Mouse (Mus musculus): Measurements from ENCODE around the gene Gm44511.

Gene Gm44511

DNA sequence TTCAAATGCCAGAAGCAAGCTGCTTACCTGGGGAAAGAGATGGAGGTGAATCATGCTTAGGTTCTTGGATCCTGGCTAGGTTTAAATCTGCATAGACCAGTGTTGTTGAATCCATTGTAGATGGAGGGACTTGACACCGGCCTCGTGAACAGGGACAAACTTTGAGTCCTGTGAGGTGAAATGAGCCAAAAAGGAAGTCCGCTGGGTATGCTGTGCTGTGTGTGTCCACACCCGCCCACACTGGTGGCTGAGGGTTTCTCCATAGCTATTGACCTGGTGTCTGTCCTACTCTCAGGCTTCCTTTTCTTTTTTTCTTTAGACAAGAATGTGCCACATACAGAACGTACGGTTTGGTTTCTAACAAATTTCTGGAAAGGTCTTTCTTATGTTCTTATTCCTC lies at the start of gene Gm44511, which contains the start of gene Klrb1b:
Gm44511 (minus strand) TSS at position 184 of the 400 bp plus-strand sequence.
Klrb1b (minus strand) TSS at position 200 of the 400 bp plus-strand sequence.
- DNase-seq (ENCODE audit: low spot score), result no peak

DNA sequence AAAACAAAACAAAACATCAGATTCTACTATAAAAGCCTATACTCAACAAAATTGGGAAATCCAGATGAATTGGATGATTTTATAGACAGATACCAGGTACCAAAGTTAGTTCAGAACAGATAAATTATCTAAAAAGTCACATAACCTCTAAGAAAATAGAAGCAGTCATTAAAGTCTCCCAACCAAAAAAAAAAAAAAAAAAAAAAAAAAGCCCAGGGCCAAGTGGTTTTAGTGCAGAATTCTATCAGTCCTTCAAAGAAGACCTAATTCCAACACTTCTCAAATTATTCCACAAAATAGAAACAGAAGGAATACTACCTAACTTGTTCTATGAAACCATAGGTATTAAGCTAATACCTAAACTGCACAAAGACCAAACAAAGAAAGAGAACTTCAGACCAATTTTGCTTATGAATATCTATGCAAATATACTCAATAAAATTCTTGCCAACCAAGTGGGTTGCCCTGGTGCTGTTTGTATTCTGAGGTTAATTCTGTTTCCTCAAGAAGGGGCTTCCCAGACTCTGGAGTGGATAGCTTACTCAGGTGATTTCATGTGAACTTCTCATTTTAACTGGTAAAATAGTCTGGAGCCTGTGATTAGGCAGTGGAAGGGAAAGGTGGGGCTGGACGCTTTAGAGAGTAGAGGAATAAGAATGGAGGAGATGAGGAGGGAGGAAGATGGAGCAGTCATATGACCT lies 45.9 kb upstream of the Gm44511 start:
- DNase-seq (ENCODE audit: low spot score), result no peak

- no peak for DNase-seq (ENCODE audit: low spot score)
Measured at GRCm38 (mm10) chr6:128868861-128869260, 42.7 kb upstream of the Gm44511 start.

DNA sequence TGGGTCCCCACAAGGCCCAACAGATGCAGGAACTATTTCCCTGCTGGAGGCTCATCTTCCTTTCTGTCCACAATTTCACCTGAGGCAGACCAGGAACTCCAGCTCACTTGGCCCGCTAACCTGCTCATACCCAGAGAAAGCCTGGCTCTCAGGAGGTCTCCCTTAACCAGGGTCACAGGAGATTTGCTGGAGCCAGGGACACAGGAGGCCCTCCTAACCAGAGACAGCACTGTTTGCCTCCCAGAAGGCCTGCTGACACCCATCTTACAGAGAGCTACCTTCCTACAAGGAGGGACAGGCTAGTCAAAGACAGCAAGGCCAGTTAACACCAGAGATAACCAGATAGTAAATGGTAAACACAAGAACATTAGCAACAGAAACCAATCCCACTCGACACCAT lies 31.9 kb upstream of the Gm44511 start:
- peak; percentile 1 for DNase-seq (ENCODE audit: low spot score)

GRCm38 (mm10) chr6:128856250-128856649 lies 30.1 kb upstream of the Gm44511 start:
- DNase-seq (ENCODE audit: low spot score), result peak; percentile 13

GRCm38 (mm10) chr6:128855477-128855876 lies 29.4 kb upstream of the Gm44511 start:
- DNase-seq (ENCODE audit: low spot score), result no peak

GRCm38 (mm10) chr6:128854895-128855294 lies 28.8 kb upstream of the Gm44511 start:
- DNase-seq (ENCODE audit: low spot score), result no peak

GRCm38 (mm10) chr6:128854024-128854820 lies 28.1 kb upstream of the Gm44511 start:
- peak; percentile 46 for DNase-seq (ENCODE audit: low spot score)

DNA sequence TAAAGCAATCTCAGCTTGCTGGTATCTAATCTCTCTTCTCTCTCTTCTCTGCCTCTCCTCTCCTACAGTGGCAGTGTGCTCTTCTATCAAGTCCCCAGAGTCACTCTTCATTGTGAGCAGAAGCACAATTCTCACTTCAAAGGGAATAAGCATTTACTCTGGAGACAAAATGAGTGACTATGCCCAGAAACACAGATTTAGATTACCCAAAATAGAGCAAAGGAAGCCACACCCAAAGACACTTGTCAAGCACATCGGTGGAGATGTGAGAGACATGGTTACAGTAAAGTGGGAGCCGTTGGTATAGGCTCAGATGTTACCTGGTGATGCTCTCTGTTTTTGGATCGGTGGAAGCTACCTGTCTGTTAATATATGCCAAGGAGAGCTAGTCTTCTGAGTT lies 26.7 kb upstream of the Gm44511 start:
- DNase-seq (ENCODE audit: low spot score), result no peak

- DNase-seq (ENCODE audit: low spot score), result no peak
Measured at GRCm38 (mm10) chr6:128851151-128851550, 25.0 kb upstream of the Gm44511 start.

DNA sequence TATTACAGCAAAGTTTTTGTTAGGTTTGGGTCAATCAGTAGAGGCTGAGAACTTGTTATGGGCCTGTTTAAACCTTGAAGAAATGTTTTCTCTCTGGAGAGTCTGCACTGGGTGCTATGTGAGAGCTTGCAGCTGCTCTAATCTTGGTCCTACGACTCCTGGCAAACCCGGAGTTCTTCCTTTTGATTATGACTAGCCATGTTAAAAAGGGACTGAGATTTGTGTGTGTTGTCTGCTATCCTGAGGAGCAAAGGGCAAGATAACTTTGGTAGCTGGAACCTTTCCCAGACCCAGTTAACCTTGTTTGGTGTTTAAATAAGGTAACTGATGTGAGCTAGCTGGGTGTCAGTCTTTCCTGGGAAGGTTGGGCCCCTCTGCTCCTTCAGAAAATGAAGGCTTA lies 24.6 kb upstream of the Gm44511 start:
- no peak for DNase-seq (ENCODE audit: low spot score)

GRCm38 (mm10) chr6:128849902-128850301 lies 23.8 kb upstream of the Gm44511 start:
- peak; percentile 57 for DNase-seq (ENCODE audit: low spot score)

- no peak for DNase-seq (ENCODE audit: low spot score)
Measured at GRCm38 (mm10) chr6:128847401-128847800, 21.3 kb upstream of the Gm44511 start.

- DNase-seq (ENCODE audit: low spot score), result peak; percentile 21
Measured at GRCm38 (mm10) chr6:128845998-128846542, 20.0 kb upstream of the Gm44511 start.

DNA sequence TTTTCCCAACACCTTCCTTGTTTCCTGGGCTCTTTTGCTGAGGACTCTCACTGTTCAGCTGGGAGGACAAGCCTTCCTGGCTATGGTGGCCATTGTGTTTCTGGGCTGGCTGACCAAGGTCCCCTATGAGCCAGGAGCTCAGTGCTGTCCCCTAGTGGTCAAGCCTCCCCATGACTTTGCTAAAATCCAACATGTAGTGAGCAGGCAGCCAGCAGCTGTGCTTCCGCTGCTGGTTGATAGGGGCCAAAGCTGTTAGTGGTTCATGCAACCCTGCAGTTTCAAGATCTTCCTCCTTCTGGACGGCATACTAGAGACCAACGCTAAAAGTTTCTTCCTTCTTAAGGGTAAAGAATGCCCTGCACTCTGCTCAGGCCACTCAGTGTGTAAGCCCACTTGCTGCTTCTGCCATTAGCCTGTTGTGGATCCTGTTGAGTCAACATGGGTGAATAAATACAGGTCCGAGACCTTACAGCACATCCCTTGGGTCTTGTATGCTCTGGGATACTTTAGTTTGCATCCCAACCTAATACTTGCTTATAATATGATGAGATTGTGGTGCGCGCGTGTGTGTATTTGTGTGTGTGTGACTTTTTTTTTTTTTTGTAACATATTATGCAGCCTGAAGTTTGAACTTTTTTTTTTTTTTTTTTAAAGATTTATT lies 19.3 kb upstream of the Gm44511 start:
- DNase-seq (ENCODE audit: low spot score), result peak; percentile 87

GRCm38 (mm10) chr6:128844586-128845080 lies 18.5 kb upstream of the Gm44511 start:
- DNase-seq (ENCODE audit: low spot score), result no peak

DNA sequence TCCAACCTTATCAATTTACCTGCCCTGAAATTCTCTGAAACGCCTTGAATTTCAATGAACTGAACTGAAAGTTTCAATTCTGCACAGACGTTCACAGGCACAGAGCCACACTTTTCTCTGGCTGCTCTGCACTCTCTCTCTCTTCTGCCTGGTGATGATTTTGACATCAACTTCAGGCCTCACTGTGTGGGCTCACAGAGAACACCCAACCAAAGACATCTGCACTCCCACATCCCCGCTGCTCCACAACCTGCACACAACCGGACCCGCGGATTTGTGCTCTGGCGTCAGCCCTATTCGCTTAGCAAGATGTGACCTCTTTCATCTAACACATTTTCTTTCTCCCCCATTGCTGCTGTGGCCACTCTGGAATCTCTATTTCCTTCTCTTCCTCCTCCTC lies 18.0 kb upstream of the Gm44511 start:
- no peak for DNase-seq (ENCODE audit: low spot score)

DNA sequence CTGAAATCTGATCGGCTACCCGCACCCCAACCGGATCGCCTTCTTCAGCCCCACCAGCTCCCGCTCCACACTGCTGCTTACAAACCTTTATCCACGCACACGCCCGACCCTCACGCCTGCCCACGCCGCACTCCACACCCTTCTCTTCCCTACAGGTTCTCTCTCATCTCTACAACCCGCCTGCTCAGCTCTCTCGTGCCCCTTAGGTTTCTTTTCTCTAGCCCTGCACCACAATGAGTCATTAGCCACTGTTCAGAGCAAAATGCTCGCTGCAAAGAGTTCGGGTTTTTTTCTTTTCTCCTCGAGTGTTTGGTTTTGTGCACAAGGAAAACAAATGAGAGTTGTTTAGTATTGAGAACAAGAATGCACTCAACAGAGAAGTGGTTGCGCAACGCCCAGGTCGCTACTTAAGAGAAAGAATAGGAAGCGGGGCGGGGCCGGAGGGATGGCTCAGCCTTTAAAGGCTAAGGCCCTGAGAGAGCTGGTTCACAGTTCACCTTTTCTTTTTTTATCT lies 17.4 kb upstream of the Gm44511 start:
- peak; percentile 85 for DNase-seq (ENCODE audit: low spot score)

DNA sequence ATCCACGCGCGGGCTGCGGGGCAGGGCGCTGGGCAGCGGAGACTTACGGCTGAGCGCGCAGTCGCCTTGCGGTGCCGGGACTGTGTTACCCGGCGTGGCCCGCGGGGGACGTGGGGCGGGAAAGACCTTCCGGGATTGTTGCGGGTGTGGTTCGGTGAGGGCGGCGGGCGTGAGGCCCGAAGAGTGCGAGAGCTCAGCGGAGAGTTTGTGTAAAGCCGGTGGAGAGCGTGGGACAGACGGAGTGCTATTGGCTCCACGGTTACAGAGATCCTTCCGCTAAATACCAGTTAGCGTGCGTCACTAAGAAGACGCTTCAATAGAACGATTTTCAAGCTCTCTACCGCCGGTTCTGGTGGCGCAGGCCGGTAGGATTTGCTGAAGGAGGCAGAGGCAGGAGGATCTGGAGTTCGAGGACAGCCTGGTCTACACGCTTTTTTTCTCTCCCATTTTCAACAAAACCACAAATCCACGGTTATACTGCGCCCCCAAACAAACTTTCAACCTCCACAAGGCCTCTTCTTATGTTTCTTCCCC lies 16.9 kb upstream of the Gm44511 start:
- peak; percentile 95 for DNase-seq (ENCODE audit: low spot score)

DNA sequence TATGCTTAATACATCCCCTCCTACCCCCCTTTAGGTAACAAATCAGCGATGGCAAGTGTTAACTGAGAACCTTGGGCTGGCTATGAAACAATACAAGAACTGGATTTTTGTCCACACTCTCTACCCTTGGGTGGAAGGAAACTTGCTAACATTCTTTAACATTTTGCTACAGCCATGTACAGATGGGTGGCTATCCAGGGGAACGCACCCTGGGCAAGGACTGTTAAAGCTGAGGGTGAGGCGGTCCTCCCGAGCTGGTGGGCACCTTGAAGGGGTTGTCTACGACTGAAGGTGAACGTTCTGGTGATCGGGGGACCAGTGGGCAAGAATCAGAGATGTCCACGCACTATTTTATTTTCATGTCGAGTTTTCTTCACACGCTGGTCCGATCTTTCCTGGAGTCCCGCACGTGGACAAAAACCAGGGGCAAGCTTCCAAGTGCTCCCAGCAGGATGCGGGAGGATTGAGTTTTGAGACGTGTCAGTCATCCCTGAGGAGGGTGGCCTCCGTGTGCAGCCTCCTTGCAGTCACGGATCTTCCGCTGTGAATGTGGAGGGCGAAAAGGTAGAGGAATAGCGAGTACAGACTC lies 16.3 kb upstream of the Gm44511 start:
- DNase-seq (ENCODE audit: low spot score), result no peak

- DNase-seq (ENCODE audit: low spot score), result peak; percentile 14
Measured at GRCm38 (mm10) chr6:128841327-128842089, 15.4 kb upstream of the Gm44511 start.
